Mouse (Mus musculus) midbrain, postnatal 0 days (tissue): ENCODE data around the gene Trmt13. TPM values are rescaled to one million over a fixed set of nuclear protein-coding genes. Genes with fewer than 3 reads are reported as not detected.

ENCODE experiments used
- ATAC-seq: fragments of 200-750 bp; cut with Nextera tagmentation; 2 replicates; pipeline ENCODE4 v1.8.0; 2017; ENCODE audit warnings: moderate number of reproducible peaks, mild to moderate bottlenecking, moderate TSS enrichment, moderate library complexity; ENCODE audit not compliant: low FRiP score
- DNase-seq: peaks from one replicate; pipeline ENCODE4 v3.0.0-alpha.2; 2015; ENCODE audit warnings: low spot score
- H3K27ac ChIP-seq: fragments of 300-500 bp; sonication (generic); 2 replicates; pipeline ENCODE4 v1.5.1; 2014; ENCODE audit warnings: low read depth, mild to moderate bottlenecking, low read length, mixed read lengths
- H3K27me3 ChIP-seq: fragments of 300-500 bp; sonication (generic); 2 replicates; pipeline ENCODE4 v1.6.1; 2014; ENCODE audit warnings: low read length, control low read depth, mixed read lengths; ENCODE audit not compliant: insufficient read depth
- H3K36me3 ChIP-seq: fragments of 300-500 bp; sonication (generic); 2 replicates; pipeline ENCODE4 v1.6.1; 2014; ENCODE audit warnings: low read length, control low read depth, mixed read lengths; ENCODE audit not compliant: insufficient read depth
- H3K4me1 ChIP-seq: fragments of 300-500 bp; sonication (generic); 2 replicates; pipeline ENCODE4 v1.6.1; 2014; ENCODE audit warnings: mild to moderate bottlenecking, control low read depth, antibody characterized with exemption, low read length, mixed read lengths; ENCODE audit not compliant: insufficient read depth
- H3K4me2 ChIP-seq: fragments of 300-500 bp; sonication (generic); 2 replicates; pipeline ENCODE4 v1.6.1; 2014; ENCODE audit warnings: low read depth, mild to moderate bottlenecking, low read length, mixed read lengths; ENCODE audit not compliant: poor library complexity, severe bottlenecking
- H3K4me3 ChIP-seq: fragments of 300-500 bp; sonication (generic); 2 replicates; pipeline ENCODE4 v1.5.1; 2014; ENCODE audit warnings: low read depth, mild to moderate bottlenecking, low read length, moderate library complexity
- H3K9ac ChIP-seq: fragments of 300-500 bp; sonication (generic); replicated peaks from 2 replicates; pipeline ENCODE4 v1.6.1; 2014; ENCODE audit warnings: mild to moderate bottlenecking, low read length, moderate library complexity, mixed read lengths; ENCODE audit not compliant: poor library complexity, severe bottlenecking
- H3K9me3 ChIP-seq: fragments of 300-500 bp; sonication (generic); 2 replicates; pipeline ENCODE4 v1.6.1; 2016; ENCODE audit warnings: low read length, control low read depth
- CTCF ChIP-seq: IDR thresholded peaks from 2 replicates; pipeline ENCODE4 v1.5.1; 2016; ENCODE audit warnings: antibody characterized with exemption, mild to moderate bottlenecking
- WGBS: fragments of 180-500 bp; shearing (Covaris S2); extraction: QIAGEN DNeasy Blood & Tissue Kit; methylation state at CpG from one replicate; pipeline ENCODE4 v1.1.7; 2014; 5-methylcytosine and 5-hydroxymethylcytosine counted together
- polyA plus RNA-seq: library from polyadenylated mRNA; unstranded; fragments of >200 nt; fragmentation: Nextera tagmentation; extraction: Ambion mirVana; gene quantifications from 2 replicates; pipeline ENCODE4 v1.2.1, GENCODE M21; 2015
- total RNA-seq: library from RNA; depleted of rRNA; stranded (reverse); fragments of >200 nt; gene quantifications from 2 replicates; pipeline ENCODE4 v1.2.3, GENCODE M21; 2014; rRNA removed

The Trmt13 gene
- total and polyA plus RNA-seq, 2 experiments from 2014 or later, result 12.2 to 23.4 TPM

DNA sequence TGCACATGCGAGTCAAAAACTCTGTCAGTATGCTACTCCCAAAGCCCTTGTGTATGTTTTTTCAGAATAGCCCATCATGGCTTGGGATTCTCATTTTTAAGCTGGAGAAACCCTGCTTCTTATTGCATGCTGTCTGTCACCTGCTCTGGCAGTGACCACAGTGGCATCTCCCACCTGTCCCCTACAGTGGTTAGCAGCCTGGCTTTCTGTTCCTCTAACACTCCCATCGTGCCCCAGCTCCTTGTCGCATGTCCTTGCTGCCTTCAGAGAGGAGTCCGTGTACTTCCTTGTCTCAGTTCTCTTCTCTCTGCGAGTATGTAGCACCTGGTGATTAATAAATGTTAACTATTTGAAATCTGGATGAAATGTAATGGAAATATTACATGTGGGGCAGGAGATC lies 67.0 kb downstream of the Trmt13 start:
- H3K4me1 ChIP-seq, result no peaks in the 10 kb centered on the region
- peaks cover 14% of the 10 kb centered on the region; the same call in 1 of the 2 replicates for H3K36me3 ChIP-seq
- 88% methylated on average over 5 of the region's 5 CpGs for WGBS
- TF ChIP-seq CTCF, result no peak
- ATAC-seq (no peak), DNase-seq (no peak)
- no peak overlapping the region for H3K4me2 ChIP-seq
- no peaks in the 10 kb centered on the region for H3K9me3 ChIP-seq
- no peak overlapping the region for H3K9ac ChIP-seq
- H3K27ac ChIP-seq, result no peak overlapping the region
- no peak overlapping the region for H3K4me3 ChIP-seq
- no peaks in the 10 kb centered on the region for H3K27me3 ChIP-seq

DNA sequence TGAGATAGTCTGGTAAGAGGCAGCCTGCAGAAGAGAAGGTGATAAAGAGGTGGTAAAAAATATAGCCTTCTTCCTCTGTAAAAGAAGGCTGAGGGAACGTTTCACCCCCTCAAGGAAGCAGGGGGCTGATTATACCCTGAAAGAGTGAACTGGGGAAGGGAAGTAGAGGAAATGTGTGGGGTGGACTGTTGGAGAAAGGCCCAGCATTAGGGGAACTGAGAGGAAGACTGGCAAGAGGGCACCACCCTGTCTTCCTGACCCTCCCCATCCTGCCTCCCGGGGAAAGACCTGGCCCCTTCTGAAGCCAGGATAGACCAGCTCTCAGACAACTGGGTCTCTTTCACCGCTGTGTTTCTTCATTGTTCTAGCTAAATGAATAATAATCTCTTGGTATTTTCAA lies 71.9 kb downstream of the Trmt13 start:
- Histone ChIP-seq H3K4me2 (no peak overlapping the region), H3K9me3 (no peaks in the 10 kb centered on the region), H3K36me3 (peaks cover 19% of the 10 kb centered on the region), H3K27ac (no peak overlapping the region), H3K9ac (no peak overlapping the region), H3K4me3 (no peak overlapping the region), H3K4me1 (no peaks in the 10 kb centered on the region), H3K27me3 (no peaks in the 10 kb centered on the region)
- ATAC-seq (no peak), DNase-seq (no peak)
- 82% methylated on average over 3 of the region's 3 CpGs for WGBS
- no peak for TF ChIP-seq CTCF

DNA sequence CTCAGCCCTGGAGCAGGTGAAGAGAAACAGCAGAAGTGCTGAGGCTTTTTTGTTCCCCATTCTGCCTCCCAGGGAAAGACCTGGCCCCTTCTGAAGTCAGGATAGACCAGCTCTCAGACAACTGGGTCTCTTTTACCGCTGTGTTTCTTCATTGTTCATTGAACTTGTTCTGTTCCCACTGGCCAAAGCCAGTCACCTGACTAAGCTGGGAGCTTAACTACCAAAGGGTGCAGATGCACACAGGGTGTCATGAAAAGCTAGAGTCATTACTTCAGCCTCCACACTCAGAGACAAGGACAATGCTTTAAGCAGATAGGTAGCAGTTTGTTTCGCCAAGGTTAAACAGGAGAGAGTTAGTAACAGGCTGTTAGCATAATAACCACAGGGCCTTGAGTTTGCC lies 72.3 kb downstream of the Trmt13 start:
- Histone ChIP-seq H3K9me3 (no peaks in the 10 kb centered on the region), H3K27ac (no peak overlapping the region), H3K4me1 (no peaks in the 10 kb centered on the region), H3K4me2 (no peak overlapping the region), H3K9ac (no peak overlapping the region), H3K27me3 (no peaks in the 10 kb centered on the region), H3K36me3 (peaks cover 17% of the 10 kb centered on the region), H3K4me3 (no peak overlapping the region)
- no peak for ATAC-seq
- TF ChIP-seq CTCF, result no peak
- 87% methylated on average over 2 of the region's 2 CpGs for WGBS
- no peak for DNase-seq

DNA sequence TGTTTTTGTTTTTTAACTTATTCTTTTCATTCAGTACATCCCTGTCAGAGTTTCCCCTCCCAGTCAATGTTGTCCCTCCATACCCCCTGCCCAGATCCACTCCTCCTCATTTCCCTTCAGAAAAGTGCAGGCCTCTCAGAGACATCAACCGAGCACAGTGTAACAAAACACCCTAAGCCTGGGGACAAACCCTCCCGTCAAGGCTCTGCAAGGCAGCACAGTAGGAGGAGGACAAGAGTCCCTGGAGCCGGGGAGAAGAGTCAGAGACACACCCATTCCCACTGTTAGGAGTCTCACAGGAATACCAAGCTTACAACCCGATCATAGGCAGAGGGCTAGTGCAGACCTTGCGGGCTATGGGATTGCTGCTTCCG lies 77.2 kb downstream of the Trmt13 start:
- WGBS, result 47% methylated on average over 6 of the region's 6 CpGs
- no peaks in the 10 kb centered on the region for H3K27me3 ChIP-seq
- DNase-seq (no peak), ATAC-seq (no peak)
- peaks cover 38% of the 10 kb centered on the region for H3K36me3 ChIP-seq
- no peak overlapping the region for H3K27ac ChIP-seq
- H3K9ac ChIP-seq, result no peak overlapping the region
- no peak overlapping the region for H3K4me2 ChIP-seq
- H3K4me3 ChIP-seq, result no peak overlapping the region
- no peaks in the 10 kb centered on the region for H3K9me3 ChIP-seq
- TF ChIP-seq CTCF, result no peak
- no peaks in the 10 kb centered on the region for H3K4me1 ChIP-seq

DNA sequence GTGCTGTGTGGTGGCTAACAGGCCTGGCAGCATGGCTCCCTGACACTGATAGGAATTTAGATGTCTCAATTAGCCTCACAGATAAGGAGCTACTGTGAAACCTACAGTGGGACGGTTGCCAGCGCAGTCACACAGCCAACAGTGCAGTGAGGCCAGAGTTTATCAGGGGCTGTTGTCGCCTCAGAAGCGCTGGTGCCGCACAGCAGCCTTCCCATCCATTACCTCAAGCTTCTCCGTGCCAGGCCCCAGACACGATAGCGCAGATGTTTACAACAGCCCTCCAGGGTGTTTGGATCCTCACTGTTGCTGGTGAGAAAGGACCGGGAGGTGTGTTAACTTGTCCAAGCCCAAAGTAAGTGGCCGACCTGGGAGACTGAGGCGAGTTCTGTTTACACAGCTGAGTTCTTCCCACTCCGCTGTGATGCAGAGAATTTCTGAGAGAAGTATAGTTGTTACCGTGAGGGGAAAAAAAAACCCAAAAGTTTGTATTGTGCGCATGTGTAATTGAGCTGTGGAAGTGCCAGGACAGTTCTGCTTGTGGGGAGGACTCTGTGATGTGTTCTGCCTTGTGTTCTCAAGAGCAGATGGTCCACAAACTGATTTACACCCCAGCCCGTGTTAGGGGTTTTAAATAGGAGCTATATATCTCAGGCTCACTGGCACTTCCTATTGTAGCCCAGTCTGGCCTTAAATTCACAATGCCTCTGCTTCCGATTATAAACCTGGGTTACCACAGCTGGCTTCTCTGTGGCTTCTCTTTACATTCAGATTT lies 77.8 kb downstream of the Trmt13 start:
- peaks cover 35% of the 10 kb centered on the region for H3K36me3 ChIP-seq
- WGBS, result 73% methylated on average over 16 of the region's 16 CpGs
- no peak overlapping the region for H3K27ac ChIP-seq

More for the DNA sequence above, 77.8 kb downstream of the Trmt13 start:
- Histone ChIP-seq H3K27me3 (no peaks in the 10 kb centered on the region), H3K4me3 (no peak overlapping the region), H3K9ac (no peak overlapping the region), H3K9me3 (no peaks in the 10 kb centered on the region), H3K4me2 (no peak overlapping the region), H3K4me1 (no peaks in the 10 kb centered on the region)
- no peak for ATAC-seq
- DNase-seq, result no peak
- no peak for TF ChIP-seq CTCF

Other genes starting within 250 kb of the Trmt13 start
- 3.1 and 3.2 TPM in 2 replicates for gene Cdc14a, start 190.6 kb downstream of the Trmt13 start, total RNA-seq
- 1.6 and 2.2 TPM in 2 replicates for gene Cdc14a, start 190.6 kb downstream of the Trmt13 start, polyA plus RNA-seq
- 109 TPM in 2 replicates for gene Rtca, start 106.4 kb downstream of the Trmt13 start, total RNA-seq
- 134 and 146 TPM in 2 replicates for gene Rtca, start 106.4 kb downstream of the Trmt13 start, polyA plus RNA-seq
- 12.9 and 16.3 TPM in 2 replicates for gene Dbt, start 101.5 kb downstream of the Trmt13 start, total RNA-seq
- 9.2 and 10.3 TPM in 2 replicates for gene Dbt, start 101.5 kb downstream of the Trmt13 start, polyA plus RNA-seq
- not detected in 2 replicates for gene Lrrc39, start 51.6 kb downstream of the Trmt13 start, total RNA-seq
- 0.22 and 0.23 TPM in 2 replicates for gene Lrrc39, start 51.6 kb downstream of the Trmt13 start, polyA plus RNA-seq
- gene Sass6, start 19.6 kb downstream of the Trmt13 start, total RNA-seq, result 5.3 and 6.6 TPM in 2 replicates
- gene Sass6, start 19.6 kb downstream of the Trmt13 start, polyA plus RNA-seq, result 7.2 and 9.2 TPM in 2 replicates
- gene Mfsd14a, start 48.1 kb upstream of the Trmt13 start, total RNA-seq, result 44.7 and 51.1 TPM in 2 replicates
- gene Mfsd14a, start 48.1 kb upstream of the Trmt13 start, polyA plus RNA-seq, result 49.4 and 50.6 TPM in 2 replicates
- gene Gm43191, start 66.7 kb upstream of the Trmt13 start, total RNA-seq, result not detected in 2 replicates
- not detected in 2 replicates for gene Gm43191, start 66.7 kb upstream of the Trmt13 start, polyA plus RNA-seq
- 18.9 and 23.9 TPM in 2 replicates for gene Slc35a3, start 98.2 kb upstream of the Trmt13 start, total RNA-seq
- 5.4 and 6.2 TPM in 2 replicates for gene Slc35a3, start 98.2 kb upstream of the Trmt13 start, polyA plus RNA-seq
- 18.9 and 19.6 TPM in 2 replicates for gene Agl, start 193.6 kb upstream of the Trmt13 start, total RNA-seq
- 8.9 and 12.5 TPM in 2 replicates for gene Agl, start 193.6 kb upstream of the Trmt13 start, polyA plus RNA-seq
- gene Frrs1, start 244.9 kb upstream of the Trmt13 start, total RNA-seq, result 3.8 and 7.3 TPM in 2 replicates
- 5.6 and 7.0 TPM in 2 replicates for gene Frrs1, start 244.9 kb upstream of the Trmt13 start, polyA plus RNA-seq